Mouse (Mus musculus): ENCODE measurements at regions not wholly inside any gene's neighbourhood (a gene's known extent, or its start where the extent isn't known, plus 50 kb on each side); places are given as distances from the start of the nearest gene placed in this dataset.

GRCm38 (mm10) chr1:186383453-186383852 lies 266.3 kb upstream of the Lyplal1 start:
- H3K4me2 ChIP-seq (ENCODE audit: low read depth) = no peak overlapping the region
- H3K9me3 ChIP-seq (ENCODE audit: control insufficient read depth, low read length) = no peaks in the 10 kb centered on the region
- WGBS = 80% methylated on average over 2 of the region's 2 CpGs

GRCm38 (mm10) chr1:186383006-186383405 lies 265.9 kb upstream of the Lyplal1 start:
- Histone ChIP-seq H3K4me1 (ENCODE audit: control insufficient read depth, insufficient read depth, low read length) (no peaks in the 10 kb centered on the region), H3K27ac (ENCODE audit: low read depth, low read length) (no peak overlapping the region), H3K9ac (ENCODE audit: low read length) (no peak overlapping the region), H3K4me3 (ENCODE audit: low read depth, low read length) (no peak overlapping the region), H3K4me2 (ENCODE audit: low read depth) (no peak overlapping the region), H3K36me3 (ENCODE audit: control insufficient read depth, insufficient read depth, low read length) (no peaks in the 10 kb centered on the region), H3K27me3 (ENCODE audit: control insufficient read depth, insufficient read depth, low read length) (no peaks in the 10 kb centered on the region), H3K9me3 (ENCODE audit: control insufficient read depth, low read length) (no peaks in the 10 kb centered on the region)
- 84% methylated on average over 3 of the region's 3 CpGs for WGBS
- ATAC-seq (ENCODE audit: insufficient read depth, low FRiP score, low TSS enrichment) (no peak), DNase-seq (ENCODE audit: low spot score) (no peak)

More at GRCm38 (mm10) chr1:186383453-186383852, 266.3 kb upstream of the Lyplal1 start:
- no peaks in the 10 kb centered on the region for H3K4me1 ChIP-seq (ENCODE audit: control insufficient read depth, insufficient read depth, low read length)
- no peak overlapping the region for H3K27ac ChIP-seq (ENCODE audit: low read depth, low read length)
- H3K9ac ChIP-seq (ENCODE audit: low read length) = no peak overlapping the region
- no peak for DNase-seq (ENCODE audit: low spot score)
- H3K4me3 ChIP-seq (ENCODE audit: low read depth, low read length) = no peak overlapping the region
- ATAC-seq (ENCODE audit: insufficient read depth, low FRiP score, low TSS enrichment) = no peak
- no peaks in the 10 kb centered on the region for H3K27me3 ChIP-seq (ENCODE audit: control insufficient read depth, insufficient read depth, low read length)
- H3K36me3 ChIP-seq (ENCODE audit: control insufficient read depth, insufficient read depth, low read length) = no peaks in the 10 kb centered on the region

- no peak for DNase-seq (ENCODE audit: low spot score)
- no peaks in the 10 kb centered on the region for H3K9me3 ChIP-seq (ENCODE audit: control insufficient read depth, low read length)
- no peak overlapping the region for H3K4me2 ChIP-seq (ENCODE audit: low read depth)
- 77% methylated on average over 10 of the region's 10 CpGs for WGBS
- ATAC-seq (ENCODE audit: insufficient read depth, low FRiP score, low TSS enrichment) = no peak
- H3K27me3 ChIP-seq (ENCODE audit: control insufficient read depth, insufficient read depth, low read length) = no peaks in the 10 kb centered on the region
- H3K27ac ChIP-seq (ENCODE audit: low read depth, low read length) = no peak overlapping the region
- H3K4me3 ChIP-seq (ENCODE audit: low read depth, low read length) = no peak overlapping the region
- no peaks in the 10 kb centered on the region for H3K36me3 ChIP-seq (ENCODE audit: control insufficient read depth, insufficient read depth, low read length)
- no peaks in the 10 kb centered on the region for H3K4me1 ChIP-seq (ENCODE audit: control insufficient read depth, insufficient read depth, low read length)
- H3K9ac ChIP-seq (ENCODE audit: low read length) = no peak overlapping the region
These were observed 263.1 kb upstream of the Lyplal1 start for GRCm38 (mm10) chr1:186379938-186380847.

- Histone ChIP-seq H3K4me2 (ENCODE audit: low read depth) (no peak overlapping the region), H3K27me3 (ENCODE audit: control insufficient read depth, insufficient read depth, low read length) (no peaks in the 10 kb centered on the region)
- no peak for ATAC-seq (ENCODE audit: insufficient read depth, low FRiP score, low TSS enrichment)
These were observed 260.0 kb upstream of the Lyplal1 start for GRCm38 (mm10) chr1:186376906-186377623.

GRCm38 (mm10) chr1:186374009-186374649 lies 257.0 kb upstream of the Lyplal1 start:
- no peak for ATAC-seq (ENCODE audit: insufficient read depth, low FRiP score, low TSS enrichment)
- 87% methylated on average over 9 of the region's 9 CpGs for WGBS
- H3K9me3 ChIP-seq (ENCODE audit: control insufficient read depth, low read length) = no peaks in the 10 kb centered on the region
- DNase-seq (ENCODE audit: low spot score) = no peak
- no peak overlapping the region for H3K4me3 ChIP-seq (ENCODE audit: low read depth, low read length)
- H3K4me1 ChIP-seq (ENCODE audit: control insufficient read depth, insufficient read depth, low read length) = no peaks in the 10 kb centered on the region
- H3K27me3 ChIP-seq (ENCODE audit: control insufficient read depth, insufficient read depth, low read length) = no peaks in the 10 kb centered on the region
- no peak overlapping the region for H3K4me2 ChIP-seq (ENCODE audit: low read depth)
- H3K9ac ChIP-seq (ENCODE audit: low read length) = no peak overlapping the region
- no peak overlapping the region for H3K27ac ChIP-seq (ENCODE audit: low read depth, low read length)
- H3K36me3 ChIP-seq (ENCODE audit: control insufficient read depth, insufficient read depth, low read length) = no peaks in the 10 kb centered on the region

More at GRCm38 (mm10) chr1:186376906-186377623, 260.0 kb upstream of the Lyplal1 start:
- DNase-seq (ENCODE audit: low spot score) = no peak
- no peaks in the 10 kb centered on the region for H3K9me3 ChIP-seq (ENCODE audit: control insufficient read depth, low read length)
- H3K36me3 ChIP-seq (ENCODE audit: control insufficient read depth, insufficient read depth, low read length) = no peaks in the 10 kb centered on the region
- H3K4me1 ChIP-seq (ENCODE audit: control insufficient read depth, insufficient read depth, low read length) = no peaks in the 10 kb centered on the region
- WGBS = 78% methylated on average over 9 of the region's 9 CpGs
- H3K4me3 ChIP-seq (ENCODE audit: low read depth, low read length) = no peak overlapping the region
- H3K27ac ChIP-seq (ENCODE audit: low read depth, low read length) = no peak overlapping the region
- no peak overlapping the region for H3K9ac ChIP-seq (ENCODE audit: low read length)

- Histone ChIP-seq H3K4me2 (ENCODE audit: low read depth) (no peak overlapping the region), H3K36me3 (ENCODE audit: control insufficient read depth, insufficient read depth, low read length) (no peaks in the 10 kb centered on the region), H3K9ac (ENCODE audit: low read length) (no peak overlapping the region), H3K27ac (ENCODE audit: low read depth, low read length) (no peak overlapping the region), H3K27me3 (ENCODE audit: control insufficient read depth, insufficient read depth, low read length) (no peaks in the 10 kb centered on the region), H3K4me1 (ENCODE audit: control insufficient read depth, insufficient read depth, low read length) (no peaks in the 10 kb centered on the region), H3K4me3 (ENCODE audit: low read depth, low read length) (no peak overlapping the region), H3K9me3 (ENCODE audit: control insufficient read depth, low read length) (no peaks in the 10 kb centered on the region)
- 71% methylated on average over 4 of the region's 4 CpGs for WGBS
- DNase-seq (ENCODE audit: low spot score) (no peak), ATAC-seq (ENCODE audit: insufficient read depth, low FRiP score, low TSS enrichment) (no peak)
These were observed 256.3 kb upstream of the Lyplal1 start for GRCm38 (mm10) chr1:186373386-186373785.

- no peak overlapping the region for H3K4me2 ChIP-seq (ENCODE audit: low read depth)
- DNase-seq (ENCODE audit: low spot score) (no peak), ATAC-seq (ENCODE audit: insufficient read depth, low FRiP score, low TSS enrichment) (no peak; the same call in 1 of the 2 replicates)
- H3K9me3 ChIP-seq (ENCODE audit: control insufficient read depth, low read length) = no peaks in the 10 kb centered on the region
- no peak overlapping the region for H3K9ac ChIP-seq (ENCODE audit: low read length)
- H3K36me3 ChIP-seq (ENCODE audit: control insufficient read depth, insufficient read depth, low read length) = no peaks in the 10 kb centered on the region
- H3K27me3 ChIP-seq (ENCODE audit: control insufficient read depth, insufficient read depth, low read length) = no peaks in the 10 kb centered on the region
- WGBS = 100% methylated on average over 2 of the region's 2 CpGs
- H3K4me1 ChIP-seq (ENCODE audit: control insufficient read depth, insufficient read depth, low read length) = no peaks in the 10 kb centered on the region
- H3K4me3 ChIP-seq (ENCODE audit: low read depth, low read length) = no peak overlapping the region
- no peak overlapping the region for H3K27ac ChIP-seq (ENCODE audit: low read depth, low read length)
These were observed 255.8 kb upstream of the Lyplal1 start for GRCm38 (mm10) chr1:186372770-186373353.

- 87% methylated on average over 4 of the region's 4 CpGs for WGBS
- DNase-seq (ENCODE audit: low spot score) (no peak), ATAC-seq (ENCODE audit: insufficient read depth, low FRiP score, low TSS enrichment) (no peak)
- no peaks in the 10 kb centered on the region for H3K4me1 ChIP-seq (ENCODE audit: control insufficient read depth, insufficient read depth, low read length)
- no peak overlapping the region for H3K4me3 ChIP-seq (ENCODE audit: low read depth, low read length)
- H3K4me2 ChIP-seq (ENCODE audit: low read depth) = no peak overlapping the region
- no peaks in the 10 kb centered on the region for H3K27me3 ChIP-seq (ENCODE audit: control insufficient read depth, insufficient read depth, low read length)
- no peaks in the 10 kb centered on the region for H3K36me3 ChIP-seq (ENCODE audit: control insufficient read depth, insufficient read depth, low read length)
- H3K27ac ChIP-seq (ENCODE audit: low read depth, low read length) = no peak overlapping the region
- no peaks in the 10 kb centered on the region for H3K9me3 ChIP-seq (ENCODE audit: control insufficient read depth, low read length)
- no peak overlapping the region for H3K9ac ChIP-seq (ENCODE audit: low read length)
These were observed 246.2 kb upstream of the Lyplal1 start for GRCm38 (mm10) chr1:186363356-186363755.
